Mouse (Mus musculus): Measurements from ENCODE around the gene Bnip3.

Bnip3 gene

DNA sequence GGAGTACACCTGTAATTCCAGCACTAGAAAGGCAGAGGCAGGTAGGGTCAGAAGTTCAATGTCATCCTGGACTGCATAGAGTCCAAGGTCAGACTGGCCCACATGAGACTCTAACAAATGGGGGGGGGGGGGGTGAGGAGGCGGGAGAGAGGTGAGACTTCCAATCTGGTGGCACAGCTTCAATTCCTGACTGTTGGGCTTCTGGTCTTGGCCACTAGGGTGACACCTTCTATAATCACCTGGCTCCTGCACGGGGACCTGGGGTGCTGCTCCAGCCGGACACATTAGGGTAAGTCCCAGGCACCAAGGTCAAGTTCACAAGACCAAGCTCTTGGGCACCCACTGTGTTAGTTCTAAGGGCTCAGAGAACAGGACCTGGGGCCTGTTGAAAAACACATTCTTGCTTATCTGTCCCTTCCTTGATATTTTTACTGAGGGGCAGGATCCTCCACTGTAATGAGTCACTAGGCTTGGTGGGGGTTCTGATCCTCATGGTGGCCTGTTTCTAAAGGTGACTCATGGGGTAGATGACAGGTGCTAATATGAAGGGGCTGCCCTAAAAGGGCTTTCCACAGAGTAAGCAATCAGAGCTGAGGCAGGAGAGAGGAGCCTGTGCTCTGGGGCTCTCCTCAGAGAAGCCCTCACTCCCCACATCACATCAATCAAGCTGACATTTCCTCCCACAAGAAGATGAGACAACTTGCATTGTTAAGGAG lies 67.7 kb downstream of the Bnip3 start:
- no peak for DNase-seq
